Mouse (Mus musculus) gastrocnemius, postnatal 10 days (tissue): Measurements from ENCODE around the gene Samd8. TPM values are rescaled to one million over a fixed set of nuclear protein-coding genes. Genes with fewer than 3 reads are reported as not detected.

Experiments used
- DNase-seq: peaks from one replicate; pipeline ENCODE4 v3.0.0; 2021; ENCODE audit warnings: mixed read lengths
- total RNA-seq, 2 experiments: library from RNA; stranded (reverse); gene quantifications; 2 replicates each; pipeline ENCODE4 v1.2.3; 2021

Gene Samd8
- total RNA-seq, 2 experiments from 2014 or later: 23.9 to 25.1 TPM

GRCm38 (mm10) chr14:21825786-21826491, 75.6 kb downstream of the Samd8 start:
- no peak for DNase-seq

- peak; percentile 97 for DNase-seq
Measured at GRCm38 (mm10) chr14:21830876-21831767, 80.8 kb downstream of the Samd8 start.

- DNase-seq: no peak
Measured at GRCm38 (mm10) chr14:21831830-21832403, 81.6 kb downstream of the Samd8 start.

GRCm38 (mm10) chr14:21838336-21839017, 88.1 kb downstream of the Samd8 start:
- DNase-seq: no peak

- no peak for DNase-seq
Measured at GRCm38 (mm10) chr14:21841819-21842592, 91.7 kb downstream of the Samd8 start.

GRCm38 (mm10) chr14:21843263-21843662, 92.9 kb downstream of the Samd8 start:
- no peak for DNase-seq

GRCm38 (mm10) chr14:21846827-21847380, 96.6 kb downstream of the Samd8 start:
- no peak for DNase-seq

GRCm38 (mm10) chr14:21847381-21848165, 97.2 kb downstream of the Samd8 start:
- DNase-seq: no peak

Other genes with a start within 250 kb of the Samd8 start
- 10 to 100 TPM; 58.3 to 74.2 TPM for gene Dupd1, start 36.0 kb upstream of the Samd8 start, total RNA-seq
- gene Dusp13, start 650 bp downstream of the Samd8 start, total RNA-seq: 10 to 100 TPM; 19.4 to 21.1 TPM
- gene Vdac2, start 74.7 kb downstream of the Samd8 start, total RNA-seq: 100 to 1,000 TPM; 308 to 335 TPM
- 10 to 100 TPM; 10.3 to 11.1 TPM for gene Comtd1, start 98.4 kb downstream of the Samd8 start, total RNA-seq
- gene Zfp503, start 239.1 kb downstream of the Samd8 start, total RNA-seq: 1 to 10 TPM; 7.3 to 8.0 TPM